Mouse (Mus musculus) monocyte, adult 59 days (primary cell): ENCODE results near the gene Ctxn2. TPM values are rescaled to one million over a fixed set of nuclear protein-coding genes. Genes with fewer than 3 reads are reported as not detected.

Source experiments
- total RNA-seq, 2 experiments: library from RNA; stranded (reverse); gene quantifications; one replicate each; pipeline ENCODE4 v1.2.4; 2023

The Ctxn2 gene
- not detected for total RNA-seq

DNA sequence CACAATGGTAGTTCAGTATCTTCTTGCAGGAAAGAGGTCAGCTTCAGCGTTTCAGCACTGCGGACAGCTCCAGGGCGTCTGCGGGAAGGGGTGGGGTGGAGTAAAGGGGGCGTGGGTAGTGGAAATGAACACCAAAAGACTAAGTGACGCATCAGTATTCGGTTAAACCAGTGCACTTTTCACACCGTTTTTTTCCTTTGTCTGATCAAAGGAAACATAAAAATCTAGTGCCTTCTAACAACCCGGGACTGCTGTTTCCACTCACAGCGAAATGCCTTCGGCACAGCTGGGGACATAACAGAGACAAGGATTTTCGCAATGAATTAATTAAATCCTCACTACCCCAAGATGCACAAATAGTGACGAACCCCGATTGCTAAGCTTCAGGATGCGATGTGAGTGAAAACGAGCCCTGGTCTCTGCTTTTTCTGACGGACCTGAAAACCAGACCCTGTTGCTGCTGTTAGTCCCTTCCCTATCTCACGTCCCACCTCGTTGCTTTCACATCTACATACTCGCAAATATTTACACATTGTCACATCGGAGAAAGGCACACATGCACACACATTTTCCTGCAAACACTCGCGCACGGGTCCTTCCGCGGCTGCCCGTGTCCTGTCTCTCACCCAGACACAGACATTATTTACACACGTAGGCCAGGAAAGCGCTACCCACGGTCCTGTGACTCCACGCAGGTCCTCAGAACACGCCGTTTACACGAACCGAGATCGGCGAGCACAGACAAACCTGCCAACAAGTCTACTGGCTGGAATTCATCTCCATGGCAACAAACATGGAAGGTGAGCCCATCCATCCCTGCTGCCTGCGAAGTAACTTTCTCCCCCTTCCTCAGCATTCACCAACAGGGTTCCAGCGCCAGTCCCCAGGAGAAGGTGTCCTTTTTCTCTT, at the start of gene Ctxn2:
Ctxn2 (plus strand) TSS at position 790 of the 909 bp plus-strand sequence.

DNA sequence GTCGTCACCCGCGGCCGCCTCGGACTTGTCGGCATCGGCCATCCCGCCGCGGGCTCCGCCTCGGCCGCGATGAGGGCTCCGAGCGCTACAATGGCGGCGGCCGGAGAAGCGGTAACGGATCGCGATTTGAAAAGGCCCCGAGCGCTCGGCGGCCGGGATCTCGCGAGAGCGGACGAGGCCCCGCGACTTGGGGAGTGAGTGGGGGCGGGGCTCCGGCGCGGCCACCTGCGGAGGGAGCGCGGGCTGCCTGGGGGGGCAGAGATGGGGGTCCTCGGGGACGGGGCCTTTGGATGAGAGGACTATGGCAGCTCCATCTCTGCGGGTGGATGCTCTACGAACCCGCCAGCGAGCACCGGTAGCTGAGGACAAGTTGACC, 13.0 kb upstream of the Ctxn2 start, which contains the start of gene Myef2:
Myef2 (minus strand) TSS at position 185 of the 376 bp plus-strand sequence.

DNA sequence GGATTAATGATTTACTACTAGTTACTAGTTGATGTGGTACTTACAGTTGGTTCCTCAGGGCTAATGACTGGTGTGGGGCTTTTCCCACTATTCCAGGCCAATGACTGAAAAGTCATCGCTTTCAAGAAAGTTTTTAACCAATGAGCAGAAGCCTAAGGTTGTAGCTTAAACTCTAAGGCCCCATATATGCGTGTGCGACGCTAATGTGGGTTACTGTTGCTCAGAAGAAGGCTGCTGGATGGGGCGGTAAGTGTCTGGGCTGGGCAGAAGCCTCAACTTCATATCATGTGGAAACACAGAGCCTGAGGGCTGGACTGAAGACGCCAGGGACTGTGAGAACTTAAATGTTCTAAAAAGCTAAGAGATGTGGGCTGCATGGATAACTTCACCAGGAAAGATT, 15.9 kb downstream of the Ctxn2 start, which contains the start of gene Slc12a1:
Slc12a1 (plus strand) TSS at position 118 of the 400 bp plus-strand sequence.

Other genes starting within 250 kb of the Ctxn2 start
- not detected for gene Slc24a5, start 68.6 kb upstream of the Ctxn2 start, total RNA-seq
- gene Myef2, start 13.0 kb upstream of the Ctxn2 start, total RNA-seq: 10 to 100 TPM; 10.7 to 12.2 TPM
- gene Slc12a1, start 15.8 kb downstream of the Ctxn2 start, total RNA-seq: not detected
- 1 to 10 TPM; 5.3 to 7.1 TPM for gene Dut, start 110.5 kb downstream of the Ctxn2 start, total RNA-seq